Mouse (Mus musculus): ENCODE data around the gene Hoxa4. TPM values are rescaled to one million over a fixed set of nuclear protein-coding genes. Genes with fewer than 3 reads are reported as not detected.
A peak's percentile ranks its signal among the peaks of the same experiment; 100 is the strongest.

Gene Hoxa4
- total RNA-seq, 2 experiments from 2014 or later, result 2.0 TPM

GRCm38 (mm10) chr6:52229558-52230416 is 38.2 kb upstream of the Hoxa4 start:
- intact Hi-C loops (cut with DNase I), result loop anchor here (10.0 kb wide), 1 partner anchor 1425 kb away; no protein-coding TSS in a partner anchor
- DNase-seq, result peak in 1 of 2 experiments; percentile 70

DNA sequence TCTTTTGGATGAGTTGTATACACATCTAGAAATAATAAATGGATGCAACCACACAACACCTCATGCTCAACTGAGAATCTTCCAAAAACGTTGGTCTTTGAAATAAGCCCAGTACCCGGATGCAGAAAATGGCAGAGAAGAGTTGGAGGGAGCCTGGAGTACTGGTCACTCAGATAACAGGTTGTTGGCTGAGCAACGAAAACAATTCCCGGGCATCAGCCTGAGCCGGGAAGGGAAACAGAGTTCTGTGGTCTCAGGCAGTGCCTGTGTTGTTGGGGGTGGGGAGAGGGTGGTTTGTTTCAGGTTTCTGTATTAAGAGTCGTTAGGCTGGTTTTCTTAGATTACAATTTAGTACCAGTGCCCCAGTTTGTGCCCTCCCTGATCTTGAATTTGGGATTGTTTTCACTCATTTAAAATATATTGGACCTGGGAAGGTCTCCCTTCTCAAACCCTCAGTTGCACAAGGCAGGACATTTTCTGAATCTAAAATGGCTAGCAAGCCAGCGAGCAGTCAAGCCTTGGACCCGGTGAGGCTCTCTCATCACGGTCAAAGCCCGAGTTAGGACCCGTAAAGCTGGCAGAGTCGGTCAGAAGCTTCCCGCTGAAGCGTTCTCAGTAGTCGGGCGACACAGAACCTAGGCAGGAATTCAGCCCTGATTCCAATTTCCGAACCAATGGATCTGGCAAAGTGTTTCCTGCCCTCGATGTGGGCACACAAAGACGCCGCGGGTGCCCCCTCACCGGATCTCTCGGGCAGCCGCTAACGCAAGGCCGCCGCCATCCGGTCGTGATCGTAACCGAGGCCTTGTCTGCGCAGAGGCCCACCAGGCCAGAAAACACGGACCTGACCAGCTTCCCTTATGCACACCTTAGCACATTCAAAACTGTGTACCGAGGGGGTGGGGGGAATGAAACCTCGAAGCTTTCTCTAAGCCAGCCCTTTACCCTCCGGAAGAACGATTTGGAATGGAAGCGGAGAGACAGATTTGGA is 37.2 kb upstream of the Hoxa4 start:
- intact Hi-C loops (cut with DNase I), result loop anchor here (10.0 kb wide), 1 partner anchor 1424 kb away; no protein-coding TSS in a partner anchor

GRCm38 (mm10) chr6:52227470-52228222 is 36.1 kb upstream of the Hoxa4 start:
- intact Hi-C loops (cut with DNase I), result loop anchor here (1.0 to 10.0 kb wide), 2 partner anchors 1055 to 1423 kb away; no protein-coding TSS in a partner anchor
- DNase-seq, result no peak

More for the DNA sequence above, 37.2 kb upstream of the Hoxa4 start:
- DNase-seq, result peak in 1 of 2 experiments; percentile 74

DNA sequence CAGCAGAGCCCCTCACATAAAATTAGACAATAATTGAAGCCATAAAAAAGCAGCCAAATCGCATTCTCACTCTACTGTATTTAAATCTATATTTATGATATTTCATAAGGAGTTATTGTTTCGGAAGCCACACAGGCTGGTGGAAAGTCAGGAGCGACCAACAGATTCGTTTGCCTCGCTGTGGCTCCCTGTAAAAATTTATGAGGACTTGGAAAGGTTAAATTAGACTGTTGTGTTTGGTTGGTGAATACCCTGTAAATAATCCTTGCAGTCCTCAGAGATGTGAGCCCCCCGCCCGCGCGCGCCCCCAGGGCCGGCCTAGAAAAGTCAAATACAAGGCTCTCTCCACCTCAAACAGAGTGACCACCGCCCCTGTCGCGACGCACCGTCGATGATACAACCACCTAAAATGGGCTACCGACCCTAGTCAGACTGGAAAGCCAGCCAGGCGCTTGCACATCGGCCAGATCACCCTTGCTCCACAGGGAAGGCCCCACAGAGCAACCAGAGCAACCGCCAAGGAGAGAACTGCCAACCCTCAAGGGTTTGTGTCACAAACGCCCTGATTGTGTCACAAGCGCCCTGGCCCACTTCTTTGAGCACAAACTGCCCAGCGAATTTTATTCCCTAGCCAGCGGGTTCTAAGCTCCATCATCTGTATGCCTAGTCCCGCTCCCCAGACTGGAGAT is 35.2 kb upstream of the Hoxa4 start:
- intact Hi-C loops (cut with DNase I), result loop anchor here (1.0 to 10.0 kb wide), 2 partner anchors 1054 to 1422 kb away; no protein-coding TSS in a partner anchor
- peak in 1 of 2 experiments; percentile 55 for DNase-seq

DNA sequence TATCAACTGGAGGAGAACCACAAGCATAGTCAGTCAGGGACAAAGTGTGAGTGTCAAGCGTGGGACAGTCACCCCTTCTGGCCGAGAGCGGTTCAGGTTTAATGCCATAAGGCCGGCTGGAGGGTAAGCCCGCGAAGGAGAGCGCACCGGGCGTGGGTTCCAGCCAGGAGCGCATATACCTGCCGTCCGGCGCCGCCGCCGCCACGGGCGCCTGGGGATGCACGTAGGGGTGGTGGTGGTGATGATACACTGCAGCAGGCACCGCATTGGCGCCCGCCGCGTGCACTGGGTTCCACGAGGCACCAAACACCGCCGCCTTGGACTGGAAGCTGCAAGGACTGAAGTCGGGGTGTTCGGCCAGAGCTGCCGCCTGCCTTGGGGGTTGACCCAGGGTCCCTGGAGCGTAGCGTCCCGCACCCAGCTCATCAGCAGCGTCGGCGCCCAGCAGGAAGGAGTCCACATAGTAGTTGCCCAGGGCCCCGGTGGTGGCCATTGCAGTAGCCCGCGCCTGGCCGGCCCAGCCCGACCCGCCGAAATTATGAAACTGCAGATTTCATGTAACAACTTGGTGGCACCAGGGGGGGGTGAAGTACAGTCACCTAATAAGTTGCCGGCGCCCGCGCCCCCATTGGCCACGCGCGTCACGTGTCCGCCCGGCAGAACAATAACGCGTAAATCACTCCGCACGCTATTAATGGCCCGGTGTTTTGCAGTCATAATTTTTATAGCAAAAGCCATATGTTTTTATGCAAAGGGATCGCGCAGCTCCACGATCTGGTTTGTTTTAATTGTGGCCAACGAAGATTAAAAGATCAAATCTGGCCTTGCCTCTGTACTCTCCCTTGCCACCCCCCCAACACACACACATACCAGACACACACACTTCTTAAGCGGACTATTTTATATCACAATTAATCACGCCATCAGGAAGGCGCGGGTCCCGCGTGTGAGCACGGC is 34.3 kb upstream of the Hoxa4 start:
- peak; percentile 78 to 80 for DNase-seq
- intact Hi-C loops (cut with DNase I), result loop anchor here (10.0 kb wide), 1 partner anchor 1421 kb away; no protein-coding TSS in a partner anchor

GRCm38 (mm10) chr6:52224895-52225611 is 33.5 kb upstream of the Hoxa4 start:
- DNase-seq, result peak; percentile 3 to 32

DNA sequence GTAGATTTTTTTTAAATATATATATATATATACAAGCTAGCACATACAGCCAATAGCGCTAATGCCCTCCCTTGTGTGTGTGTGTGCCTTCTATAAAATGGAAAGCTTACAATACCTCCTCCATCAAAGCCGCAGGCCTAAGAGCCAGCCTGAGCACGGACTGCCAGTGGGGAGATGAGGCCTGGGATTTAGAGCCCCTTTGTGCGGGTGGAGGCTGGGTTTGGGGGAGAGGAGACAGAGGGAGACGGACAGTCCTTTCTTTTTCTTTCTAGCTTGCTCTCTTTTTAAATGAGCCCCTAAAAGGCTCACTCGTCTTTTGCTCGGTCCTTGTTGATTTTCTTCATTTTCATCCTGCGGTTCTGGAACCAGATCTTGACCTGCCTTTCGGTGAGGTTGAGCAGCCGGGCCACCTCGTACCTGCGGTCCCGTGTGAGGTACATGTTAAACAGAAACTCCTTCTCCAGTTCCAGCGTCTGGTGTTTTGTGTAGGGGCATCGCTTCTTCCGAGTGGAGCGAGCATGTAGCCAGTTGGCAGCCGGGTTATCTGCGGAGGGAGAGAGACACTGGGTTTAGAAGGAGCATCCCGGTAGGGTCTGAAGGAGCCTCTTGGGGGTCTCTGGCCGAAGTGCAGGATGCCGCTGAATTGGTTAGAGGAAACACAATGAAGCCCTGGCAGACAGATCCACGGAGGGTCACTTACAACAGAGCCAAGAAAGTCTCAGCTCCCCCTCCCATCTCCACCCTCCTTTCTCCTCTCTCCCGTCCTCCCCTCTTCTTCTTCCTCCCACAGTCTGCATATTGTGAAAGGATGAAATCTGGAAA is 32.6 kb upstream of the Hoxa4 start:
- intact Hi-C loops (cut with DNase I), result loop anchor here (2.0 to 10.0 kb wide), 4 partner anchors 352 to 1419 kb away; partner anchors contain the start of gene Hnrnpa2b1
- DNase-seq, result peak; percentile 3 to 23

More at GRCm38 (mm10) chr6:52224895-52225611, 33.5 kb upstream of the Hoxa4 start:
- intact Hi-C loops (cut with DNase I), result loop anchor here (5.0 to 10.0 kb wide), 3 partner anchors 353 to 1420 kb away; partner anchors contain the start of gene Hnrnpa2b1

DNA sequence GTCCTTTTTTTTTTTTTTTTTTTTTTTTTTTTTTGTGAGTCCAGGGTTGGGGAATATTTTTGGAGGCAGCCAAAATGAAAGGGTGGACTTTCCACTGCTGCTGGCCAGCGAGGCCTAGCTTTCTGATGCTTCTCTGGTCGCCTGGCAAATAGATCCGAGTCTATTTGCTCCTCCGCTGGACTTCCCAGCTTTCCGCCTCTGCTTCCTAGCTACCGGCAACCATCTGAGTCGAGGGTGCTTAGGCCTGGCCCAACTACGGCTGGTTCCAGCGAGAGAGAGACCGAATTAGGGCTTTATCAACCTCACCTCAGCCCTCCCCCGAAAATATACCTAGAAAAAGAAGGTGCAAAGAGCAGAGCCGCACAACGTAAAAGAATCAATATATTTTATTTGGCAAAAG is 31.2 kb upstream of the Hoxa4 start:
- intact Hi-C loops (cut with DNase I), result loop anchor here (2.0 to 10.0 kb wide), 4 partner anchors 350 to 1418 kb away; partner anchors contain the start of gene Hnrnpa2b1
- peak in 1 of 2 experiments; percentile 10 for DNase-seq

DNA sequence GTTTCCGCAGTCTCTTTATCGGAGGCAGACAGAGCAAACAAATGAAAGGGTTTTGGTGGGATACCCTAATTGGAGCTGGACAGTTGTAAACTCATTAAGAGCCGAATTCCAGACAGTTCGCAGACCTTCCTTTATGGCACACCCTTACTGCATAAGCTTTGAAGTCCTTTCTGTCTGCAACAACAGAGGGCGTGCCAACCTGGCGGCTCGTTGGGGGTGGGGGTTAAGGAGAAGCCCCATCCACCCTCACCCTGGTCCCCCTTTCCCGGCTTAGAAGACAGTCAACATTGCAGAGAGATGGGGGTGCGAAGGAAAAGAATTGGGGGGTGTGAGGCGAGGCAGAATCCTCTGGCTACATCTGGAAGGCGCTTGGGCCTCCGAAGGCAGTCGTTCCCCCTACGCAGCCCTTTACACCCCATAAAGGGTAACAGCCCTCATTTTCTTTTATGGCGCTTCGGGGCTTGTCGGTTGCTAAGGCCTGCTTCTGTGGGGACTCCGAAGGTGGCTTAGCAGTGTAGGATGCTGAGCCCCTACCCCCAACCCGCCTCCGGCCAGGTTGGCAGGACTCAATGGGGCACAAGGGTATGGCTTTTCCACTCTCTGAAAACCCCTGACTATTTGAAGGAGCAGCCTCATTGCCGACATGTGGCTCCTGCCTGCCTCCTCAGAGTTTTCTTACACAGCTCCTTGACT is 30.6 kb upstream of the Hoxa4 start:
- intact Hi-C loops (cut with DNase I), result loop anchor here (2.0 to 10.0 kb wide), 4 partner anchors 350 to 1417 kb away; partner anchors contain the start of gene Hnrnpa2b1
- peak in 1 of 2 experiments; percentile 33 for DNase-seq

DNA sequence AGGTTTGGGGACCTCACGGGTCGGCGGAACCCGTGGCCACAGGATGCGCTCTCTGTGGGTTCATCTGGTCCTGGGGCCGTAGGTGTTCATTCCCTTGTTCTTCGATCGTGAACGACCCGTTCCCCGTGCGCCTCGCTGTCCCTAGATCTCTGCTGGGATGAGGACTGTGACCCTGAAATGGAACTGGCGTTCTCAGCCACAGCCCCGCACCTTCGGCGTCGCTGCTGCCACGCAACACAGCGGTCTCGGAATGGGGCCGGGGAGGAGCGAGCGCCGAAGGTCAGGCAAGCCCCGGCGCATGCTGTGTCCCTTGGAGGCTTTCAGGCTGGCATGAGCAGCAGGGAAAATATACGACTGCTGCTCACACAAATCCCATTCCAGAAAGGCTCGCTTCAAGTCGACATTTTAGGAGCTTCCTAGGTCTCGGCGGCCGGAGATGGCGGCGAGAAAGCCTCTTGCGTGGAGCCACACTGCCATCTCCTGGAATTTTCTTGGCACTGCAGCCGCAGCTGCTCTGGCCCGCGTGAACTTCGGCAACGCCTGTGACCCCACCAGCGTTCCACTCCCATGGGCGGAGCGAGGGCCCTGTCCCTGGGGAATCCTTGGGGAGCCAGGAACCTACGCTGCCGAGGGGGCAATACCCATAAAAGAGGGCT is 29.9 kb upstream of the Hoxa4 start, which contains the start of gene Hoxa7:
Gene Hoxa7 (minus strand): TSS at position 518 of the 656 bp plus-strand sequence.
- peak; percentile 86 to 92 for DNase-seq
- intact Hi-C loops (cut with DNase I), result loop anchor here (5.0 to 10.0 kb wide), 3 partner anchors 349 to 1417 kb away; partner anchors contain the start of gene Hnrnpa2b1

- DNase-seq, result no peak
- intact Hi-C loops (cut with DNase I), result loop anchor here (5.0 to 10.0 kb wide), 3 partner anchors 349 to 1416 kb away; partner anchors contain the start of gene Hnrnpa2b1
Observed at GRCm38 (mm10) chr6:52220865-52221310, 29.3 kb upstream of the Hoxa4 start.

- DNase-seq, result no peak
- intact Hi-C loops (cut with DNase I), result loop anchor here (5.0 to 10.0 kb wide), 3 partner anchors 348 to 1415 kb away; partner anchors contain the start of gene Hnrnpa2b1
Observed at GRCm38 (mm10) chr6:52220003-52220864, 28.7 kb upstream of the Hoxa4 start.

DNA sequence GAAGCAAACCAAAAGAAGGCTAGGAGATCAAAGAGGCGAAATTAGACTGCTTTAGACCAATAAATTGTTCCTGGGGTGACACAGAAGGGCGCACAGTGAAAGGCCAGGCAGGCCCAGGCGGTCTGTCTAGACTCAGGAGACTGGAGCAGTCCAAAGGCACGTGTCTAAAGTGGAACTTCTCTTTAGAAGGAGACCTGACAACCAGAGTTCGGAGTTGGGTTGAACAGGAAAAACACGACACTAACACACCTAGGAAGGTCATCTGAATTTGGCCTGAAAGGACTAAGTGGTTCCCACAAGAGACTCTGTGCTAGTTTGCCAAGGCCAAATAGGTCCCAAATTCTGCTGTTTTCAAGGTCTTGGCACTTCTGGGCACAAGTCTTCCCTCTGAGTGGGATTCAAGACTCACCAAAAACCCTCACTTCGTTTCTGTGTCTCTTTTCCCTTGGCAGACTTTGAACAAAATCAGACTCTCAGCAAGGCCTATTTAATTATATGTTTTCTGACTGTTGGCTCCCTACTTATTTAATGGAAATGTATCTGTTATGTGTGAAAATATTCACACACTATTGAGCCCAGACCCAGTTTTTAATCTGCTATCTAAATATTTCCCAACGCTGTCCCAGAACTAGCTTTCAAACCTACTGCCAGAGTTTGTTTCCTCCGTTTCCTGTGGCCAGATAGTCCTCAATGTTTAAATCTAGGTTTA is 27.8 kb upstream of the Hoxa4 start:
- no peak for DNase-seq
- intact Hi-C loops (cut with DNase I), result loop anchor here (10.0 kb wide), 1 partner anchor 835 kb away; no protein-coding TSS in a partner anchor
